Mouse (Mus musculus) small intestine, adult 2 months (tissue): Measurements from ENCODE around the gene Erv3.

Experiments
- CTCF ChIP-seq: fragments of 200-500 bp; IDR thresholded peaks from 2 replicates; pipeline ENCODE4 v1.5.1; 2012; ENCODE audit warnings: low read depth, mild to moderate bottlenecking, control low read depth, inconsistent platforms, low read length, moderate library complexity, mixed read lengths; ENCODE audit not compliant: insufficient replicate concordance, insufficient read length; ENCODE audit errors: extremely low read depth
- POLR2A ChIP-seq: fragments of 200-500 bp; IDR thresholded peaks from 2 replicates; pipeline ENCODE4 v1.6.1; 2012; ENCODE audit warnings: low read depth, mild to moderate bottlenecking, control low read depth, inconsistent platforms, low read length, moderate library complexity

DNA sequence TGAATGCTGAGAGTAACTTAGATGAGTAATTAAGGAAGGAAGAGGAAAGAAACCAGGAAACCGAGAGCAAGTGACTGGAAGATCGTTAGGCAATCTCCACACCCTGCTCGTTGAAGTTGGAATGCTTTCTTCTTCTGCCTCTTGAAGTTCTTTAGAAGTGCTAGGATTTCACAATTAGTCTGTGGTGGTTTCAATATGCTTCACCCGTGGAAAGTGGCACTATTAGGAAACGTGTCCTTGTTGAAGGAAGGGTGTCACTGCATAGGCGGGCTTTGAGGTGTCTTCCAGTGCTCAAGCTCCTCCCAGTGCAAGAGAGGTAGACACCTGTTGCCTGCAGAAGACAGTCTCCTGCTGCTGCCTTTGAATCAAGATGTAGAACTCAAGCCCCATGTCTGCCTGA is 46.2 kb upstream of the Erv3 start:
- TF ChIP-seq CTCF: no peak
- no peak for TF ChIP-seq POLR2A
